Mouse (Mus musculus) macrophage (primary cell): Measurements from ENCODE around the gene Sds. TPM values are rescaled to one million over a fixed set of nuclear protein-coding genes. Genes with fewer than 3 reads are reported as not detected.
"Not testable (repeated sequence)": the region's sequence is repeated elsewhere in the genome, so short reads cannot be mapped to it uniquely, and the experiment has no call there.

Experiments
- H3K27ac ChIP-seq: fragments of 350-480 bp; formaldehyde crosslinking; 2 replicates; pipeline ENCODE4 v1.9.0; 2021
- H3K36me3 ChIP-seq: fragments of 350-480 bp; formaldehyde crosslinking; 2 replicates; pipeline ENCODE4 v1.9.0; 2021; ENCODE audit errors: inconsistent target
- H3K4me3 ChIP-seq: fragments of 350-480 bp; formaldehyde crosslinking; 2 replicates; pipeline ENCODE4 v1.9.0; 2021; ENCODE audit errors: inconsistent target
- H3K79me2 ChIP-seq: fragments of 350-480 bp; formaldehyde crosslinking; 2 replicates; pipeline ENCODE4 v1.9.0; 2021; ENCODE audit errors: inconsistent target
- WGBS: methylation state at CpG from one replicate; pipeline ENCODE4 v1.1.7; 2026; ENCODE audit warnings: inconsistent platforms; ENCODE audit not compliant: missing documents; 5-methylcytosine and 5-hydroxymethylcytosine counted together
- polyA plus RNA-seq: library from polyadenylated mRNA; stranded (reverse); fragments of 250-400 nt; gene quantifications from 3 replicates; pipeline ENCODE4 v1.2.4, GENCODE M21; 2018; ENCODE audit warnings: inconsistent platforms

Sds gene
- polyA plus RNA-seq, 1 experiment from 2014 or later: not detected

- Histone ChIP-seq H3K4me3 (no peak overlapping the region), H3K79me2 (no peaks in the 10 kb centered on the region), H3K27ac (no peak overlapping the region), H3K36me3 (peaks cover 87% of the 10 kb centered on the region)
- WGBS: 91% methylated on average over 11 of the region's 11 CpGs
These were observed 16.1 kb downstream of the Sds start for GRCm38 (mm10) chr5:120492437-120492836.

- 98% methylated on average over 6 of the region's 6 CpGs for WGBS
- Histone ChIP-seq H3K79me2 (no peaks in the 10 kb centered on the region), H3K4me3 (no peak overlapping the region), H3K36me3 (peaks cover 80% of the 10 kb centered on the region; the same call in 1 of the 2 replicates), H3K27ac (no peak overlapping the region)
These were observed 17.1 kb downstream of the Sds start for GRCm38 (mm10) chr5:120493440-120493839.

DNA sequence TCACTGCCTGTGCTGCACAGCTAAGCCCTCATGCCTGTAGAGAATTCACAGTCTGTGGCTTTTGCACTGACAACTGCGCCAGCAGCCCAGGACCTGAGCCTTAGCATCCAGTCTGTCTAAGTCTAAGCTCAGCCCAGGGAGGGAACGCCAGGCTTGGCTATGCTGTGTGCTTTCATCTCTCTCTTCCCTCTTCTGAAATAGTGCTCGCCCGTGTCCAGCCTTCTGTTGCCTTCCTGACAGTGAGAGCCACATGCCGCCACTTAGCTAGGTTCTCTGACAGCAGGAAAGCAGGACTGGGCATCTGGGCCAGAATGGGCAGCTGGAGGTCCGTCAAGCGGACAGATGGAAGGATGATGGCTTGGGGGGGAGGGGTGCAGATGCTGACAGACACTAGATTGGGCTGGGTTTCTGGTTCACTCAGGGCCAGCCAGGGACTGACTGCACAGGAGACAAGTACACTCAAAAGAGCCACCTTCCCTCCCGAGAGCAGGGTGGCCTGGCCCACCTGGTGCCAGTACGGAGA, 17.6 kb downstream of the Sds start:
- Histone ChIP-seq H3K36me3 (peaks cover 75% of the 10 kb centered on the region; the same call in 1 of the 2 replicates), H3K27ac (no peak overlapping the region), H3K4me3 (no peak overlapping the region), H3K79me2 (peaks cover 3% of the 10 kb centered on the region; the same call in 1 of the 2 replicates)
- WGBS: 94% methylated on average over 6 of the region's 9 CpGs

DNA sequence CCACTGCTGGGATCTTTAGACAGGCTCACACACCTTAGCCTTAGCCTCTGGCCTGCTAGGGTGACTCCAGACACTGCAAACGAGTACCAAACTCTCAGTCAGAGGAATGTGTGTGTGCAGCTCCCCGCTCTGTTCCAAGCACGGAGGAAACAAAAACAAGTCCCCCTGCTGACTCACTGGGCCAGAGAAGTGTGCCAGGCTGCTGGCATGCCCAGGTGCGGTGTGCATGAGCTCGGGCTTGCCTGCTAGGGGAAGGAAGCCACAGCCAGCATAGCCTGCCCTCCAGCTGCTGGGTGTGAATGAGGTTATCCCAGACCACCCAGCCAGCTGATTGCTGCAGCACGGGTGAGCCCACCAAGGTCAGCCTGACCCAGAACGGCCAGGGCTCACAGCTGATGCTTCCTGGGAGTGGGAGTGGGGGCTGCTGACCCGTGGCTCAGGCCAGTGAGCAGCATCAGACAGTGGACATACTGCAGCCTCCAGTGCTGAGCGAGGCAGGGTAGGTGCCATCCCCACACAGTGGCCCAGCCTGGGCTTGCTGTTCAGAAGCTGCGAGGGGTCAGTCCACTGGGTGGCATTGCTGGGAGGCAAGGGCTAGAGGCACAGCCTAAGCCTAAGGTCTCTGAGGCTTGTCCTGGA, 18.9 kb downstream of the Sds start:
- H3K27ac ChIP-seq: no peak overlapping the region

DNA sequence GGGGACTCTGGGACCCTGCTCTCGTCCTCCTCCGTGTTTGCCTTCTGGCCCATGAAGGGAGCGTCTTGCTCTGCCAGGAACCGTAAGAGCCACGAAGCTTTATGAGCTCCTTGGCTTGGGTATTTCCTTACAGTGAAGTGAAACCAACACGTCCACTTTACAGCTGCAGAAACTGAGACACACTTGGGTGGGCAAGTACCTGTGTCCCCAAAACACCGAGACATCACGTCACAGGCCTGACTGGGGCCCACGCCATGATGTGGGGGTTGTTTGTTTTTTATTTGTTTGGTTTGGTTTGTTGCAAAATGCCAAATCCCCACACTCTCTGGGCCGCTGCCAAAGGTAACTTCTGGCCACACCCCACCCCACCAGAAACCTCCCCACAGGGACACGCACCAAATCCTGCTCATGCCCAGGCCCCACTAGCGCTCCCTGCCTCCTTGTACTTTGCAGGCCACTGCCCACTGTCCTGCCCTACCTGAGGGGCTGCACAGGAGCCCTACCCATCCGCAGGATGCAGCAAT, 19.4 kb downstream of the Sds start:
- Histone ChIP-seq H3K79me2 (peaks cover 21% of the 10 kb centered on the region; the same call in 1 of the 2 replicates), H3K36me3 (peaks cover 63% of the 10 kb centered on the region; the same call in 1 of the 2 replicates), H3K4me3 (no peak overlapping the region), H3K27ac (no peak overlapping the region)
- 90% methylated on average over 12 of the region's 13 CpGs for WGBS

More for the DNA sequence above, 18.9 kb downstream of the Sds start:
- H3K79me2 ChIP-seq: peaks cover 15% of the 10 kb centered on the region; the same call in 1 of the 2 replicates
- H3K36me3 ChIP-seq: peaks cover 68% of the 10 kb centered on the region; the same call in 1 of the 2 replicates
- no peak overlapping the region for H3K4me3 ChIP-seq
- WGBS: 54% methylated on average over 10 of the region's 10 CpGs

DNA sequence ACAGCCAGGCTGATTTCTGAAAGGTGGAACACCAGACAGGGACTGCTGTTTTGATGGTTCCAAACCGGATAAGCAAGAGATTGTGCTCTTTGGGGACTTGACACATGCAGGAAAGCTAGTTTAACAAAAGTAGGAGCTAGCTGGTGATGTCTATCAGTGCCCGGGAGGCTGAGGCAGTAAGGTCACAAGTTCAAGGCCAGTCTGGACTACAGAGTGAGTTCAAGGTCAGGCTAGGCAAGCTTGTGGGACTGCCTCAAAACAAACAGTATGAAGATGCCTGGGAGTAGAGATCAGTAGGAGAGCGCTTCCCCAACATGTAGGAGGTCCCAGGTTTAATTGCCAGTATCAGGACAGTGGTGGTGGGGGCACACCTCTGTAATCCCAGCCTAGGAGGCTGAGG, 20.7 kb downstream of the Sds start:
- 93% methylated on average over 3 of the region's 3 CpGs for WGBS
- Histone ChIP-seq H3K4me3 (no peak overlapping the region), H3K27ac (no peak overlapping the region), H3K36me3 (peaks cover 52% of the 10 kb centered on the region; the same call in 1 of the 2 replicates), H3K79me2 (peaks cover 34% of the 10 kb centered on the region)

- Histone ChIP-seq H3K79me2 (peaks cover 44% of the 10 kb centered on the region), H3K27ac (no peak overlapping the region), H3K36me3 (peaks cover 32% of the 10 kb centered on the region; the same call in 1 of the 2 replicates), H3K4me3 (no peak overlapping the region)
- 100% methylated on average over 4 of the region's 4 CpGs for WGBS
These were observed 22.9 kb downstream of the Sds start for GRCm38 (mm10) chr5:120499202-120499601.

DNA sequence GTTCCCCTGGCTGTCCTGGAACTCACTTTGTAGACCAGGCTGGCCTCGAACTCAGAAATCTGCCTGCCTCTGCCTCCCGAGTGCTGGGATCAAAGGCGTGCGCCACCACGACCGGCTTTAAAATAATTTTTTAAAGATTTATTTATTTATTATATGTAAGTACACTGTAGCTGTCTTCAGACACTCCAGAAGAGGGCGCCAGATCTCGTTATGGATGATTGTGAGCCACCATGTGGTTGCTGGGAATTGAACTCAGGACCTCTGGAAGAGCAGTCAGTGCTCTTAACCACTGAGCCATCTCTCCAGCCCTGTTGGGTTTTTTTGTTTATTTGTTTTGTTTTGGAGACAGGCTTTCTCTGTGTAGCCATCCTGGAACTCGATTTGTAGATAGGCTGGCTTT, 24.3 kb downstream of the Sds start:
- Histone ChIP-seq H3K36me3 (peaks cover 20% of the 10 kb centered on the region; the same call in 1 of the 2 replicates), H3K79me2 (peaks cover 44% of the 10 kb centered on the region)
- WGBS: 94% methylated on average over 4 of the region's 9 CpGs
- H3K27ac ChIP-seq, H3K4me3 ChIP-seq: not testable (repeated sequence)

DNA sequence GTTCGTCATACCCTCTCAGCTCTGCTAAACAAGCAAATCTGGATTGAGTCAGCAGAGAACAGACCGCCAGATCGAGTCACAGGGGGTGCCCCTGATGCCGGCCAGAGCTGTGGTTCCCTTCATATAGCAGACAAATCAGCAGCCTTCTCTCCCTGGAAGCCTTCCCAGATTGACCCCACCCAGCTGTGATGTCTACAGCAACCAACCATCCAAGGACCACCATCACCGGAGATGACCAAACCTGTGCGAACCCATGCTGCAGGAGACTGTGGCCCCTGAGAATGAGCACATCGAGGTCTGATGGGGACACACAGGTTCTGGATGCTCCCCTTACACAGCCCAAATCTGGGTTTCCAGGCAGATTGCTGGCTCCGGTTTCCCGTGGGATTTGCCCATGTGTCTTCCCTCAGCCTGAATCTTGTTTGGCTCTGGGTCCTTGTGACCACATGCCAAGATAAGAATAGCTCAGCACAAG, 25.9 kb downstream of the Sds start:
- Histone ChIP-seq H3K4me3 (peak overlapping the region; percentile 73), H3K79me2 (peaks cover 44% of the 10 kb centered on the region), H3K36me3 (peaks cover 6% of the 10 kb centered on the region; the same call in 1 of the 2 replicates), H3K27ac (0 out of 2 replicates have a peak overlapping the region, but pooled peaks have one; percentile 32)
- WGBS: 57% methylated on average over 9 of the region's 9 CpGs

- Histone ChIP-seq H3K36me3 (peaks cover under 1% of the 10 kb centered on the region; the same call in 1 of the 2 replicates), H3K27ac (peak overlapping the region; percentile 32; the same call in 1 of the 2 replicates), H3K79me2 (peaks cover 44% of the 10 kb centered on the region), H3K4me3 (peak overlapping the region; percentile 73)
- WGBS: 15% methylated on average over 12 of the region's 12 CpGs
These were observed 26.4 kb downstream of the Sds start for GRCm38 (mm10) chr5:120502675-120503143.

GRCm38 (mm10) chr5:120503144-120503795, 26.9 kb downstream of the Sds start, which contains the start of gene Plbd2:
Gene Plbd2, minus strand, starts transcription at chr5:120503625.
- under 1% methylated on average over 54 of the region's 55 CpGs for WGBS
- no peaks in the 10 kb centered on the region for H3K36me3 ChIP-seq
- peak within 1 kb of the TSS; percentile 32; the same call in 1 of the 2 replicates for H3K27ac ChIP-seq
- H3K79me2 ChIP-seq: peaks cover 44% of the 10 kb centered on the region
- peak within 1 kb of the TSS; percentile 73 for H3K4me3 ChIP-seq

DNA sequence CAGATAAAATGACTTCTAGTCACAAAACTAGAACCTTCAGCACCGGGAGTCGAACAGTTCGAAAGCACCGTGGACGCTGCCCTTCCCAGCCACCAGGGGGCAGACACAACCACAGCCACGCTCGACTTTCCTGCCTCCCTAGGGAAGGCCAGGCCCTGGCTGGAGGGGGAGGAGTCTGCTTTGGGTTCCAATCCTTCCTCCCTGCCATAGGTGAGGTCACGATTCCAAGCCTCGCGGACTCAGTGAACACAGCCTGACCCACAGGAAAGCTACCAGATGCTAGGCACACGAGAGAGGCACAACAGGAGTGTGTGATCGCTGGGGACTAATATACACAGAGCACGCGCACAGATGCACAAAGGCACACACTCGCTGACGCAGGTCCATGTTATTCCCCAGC, 29.0 kb downstream of the Sds start:
- peaks cover 27% of the 10 kb centered on the region for H3K79me2 ChIP-seq
- H3K36me3 ChIP-seq: no peaks in the 10 kb centered on the region
- H3K4me3 ChIP-seq: no peak overlapping the region
- no peak overlapping the region for H3K27ac ChIP-seq
- WGBS: 26% methylated on average over 16 of the region's 16 CpGs

GRCm38 (mm10) chr5:120505781-120506180, 29.5 kb downstream of the Sds start:
- Histone ChIP-seq H3K36me3 (no peaks in the 10 kb centered on the region), H3K27ac (no peak overlapping the region), H3K4me3 (no peak overlapping the region), H3K79me2 (peaks cover 23% of the 10 kb centered on the region)
- 61% methylated on average over 9 of the region's 9 CpGs for WGBS

GRCm38 (mm10) chr5:120506490-120506889, 30.2 kb downstream of the Sds start:
- Histone ChIP-seq H3K36me3 (no peaks in the 10 kb centered on the region), H3K27ac (no peak overlapping the region)
- WGBS: 72% methylated on average over 6 of the region's 9 CpGs

More at GRCm38 (mm10) chr5:120506490-120506889, 30.2 kb downstream of the Sds start:
- H3K79me2 ChIP-seq: peaks cover 20% of the 10 kb centered on the region
- H3K4me3 ChIP-seq: no peak overlapping the region
